Mouse (Mus musculus): ENCODE data around the gene Gm3739.
A peak's percentile ranks its signal among the peaks of the same experiment; 100 is the strongest.
"Not testable (repeated sequence)": the region's sequence is repeated elsewhere in the genome, so short reads cannot be mapped to it uniquely, and the experiment has no call there.

Gm3739 gene

GRCm38 (mm10) chr14:7314661-7315060, at the start of gene Gm3739:
Gm3739 (minus strand) TSS chr14:7315049.
- DNase-seq (ENCODE audit: low read depth, low spot score): not testable (repeated sequence)

- DNase-seq (ENCODE audit: low read depth, low spot score): not testable (repeated sequence)
Measured at GRCm38 (mm10) chr14:7332295-7332694, 17.4 kb upstream of the Gm3739 start, which contains the start of gene Gm5797. Gm5797 (minus strand) TSS chr14:7332395.

GRCm38 (mm10) chr14:7315093-7315492, 244 bp upstream of the Gm3739 start:
- peak; percentile 12 for DNase-seq (ENCODE audit: low read depth, low spot score)

- not testable (repeated sequence) for DNase-seq (ENCODE audit: low read depth, low spot score)
Measured at GRCm38 (mm10) chr14:7264614-7265013, 50.2 kb downstream of the Gm3739 start, which contains the start of gene Gm3727. Gm3727 (minus strand) TSS chr14:7264714.

Data from ES-CJ7 (cell line).